Mouse (Mus musculus): ENCODE data around the gene Upf2. TPM values are rescaled to one million over a fixed set of nuclear protein-coding genes. Genes with fewer than 3 reads are reported as not detected.

The Upf2 gene
- polyA plus RNA-seq, 1 experiment from 2014 or later, result 11.1 TPM

Other genes starting within 250 kb of the Upf2 start
- 0.62 and 0.85 TPM in 2 replicates for gene Camk1d, start 237.0 kb upstream of the Upf2 start, polyA plus RNA-seq (2016; fragmentation: Nextera tagmentation; extraction: Ambion mirVana)
- 128 TPM in 2 replicates for gene Nudt5, start 106.5 kb upstream of the Upf2 start, polyA plus RNA-seq (2016; fragmentation: Nextera tagmentation; extraction: Ambion mirVana)
- 390 and 431 TPM in 2 replicates for gene Cdc123, start 106.3 kb upstream of the Upf2 start, polyA plus RNA-seq (2016; fragmentation: Nextera tagmentation; extraction: Ambion mirVana)
- 1.3 and 2.0 TPM in 2 replicates for gene Gm13199, start 88.5 kb upstream of the Upf2 start, polyA plus RNA-seq (2016; fragmentation: Nextera tagmentation; extraction: Ambion mirVana)
- 80.6 and 91.9 TPM in 2 replicates for gene Sec61a2, start 56.0 kb upstream of the Upf2 start, polyA plus RNA-seq (2016; fragmentation: Nextera tagmentation; extraction: Ambion mirVana)
- 5.5 and 5.8 TPM in 2 replicates for gene Dhtkd1, start 8.7 kb upstream of the Upf2 start, polyA plus RNA-seq (2016; fragmentation: Nextera tagmentation; extraction: Ambion mirVana)
- gene Proser2, start 178.7 kb downstream of the Upf2 start, polyA plus RNA-seq (2016; fragmentation: Nextera tagmentation; extraction: Ambion mirVana), result 2.3 and 2.9 TPM in 2 replicates

Data from forebrain, embryonic 10.5 days (tissue).